ENCODE assay signal across 8 mouse cellular contexts in the genomic region with DNA sequence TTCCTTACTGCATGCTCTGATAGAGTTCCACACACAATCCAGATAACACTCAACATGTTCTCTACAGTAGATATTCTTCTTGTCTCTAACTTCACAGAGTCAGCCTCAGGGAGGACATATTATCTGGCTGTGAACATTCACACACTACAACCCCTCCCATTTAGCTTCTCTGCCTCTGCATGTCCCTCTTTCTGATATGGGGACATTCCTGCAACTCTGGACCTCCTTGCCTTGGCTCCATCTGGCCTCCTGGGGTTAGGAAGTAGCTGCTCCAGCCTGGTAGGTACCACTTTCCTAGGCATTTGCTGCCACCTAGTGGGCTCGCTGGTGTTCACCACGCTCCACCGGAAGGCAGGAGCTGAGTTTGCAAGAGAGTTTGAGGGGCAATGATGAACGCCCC. TPM values are rescaled to one million over a fixed set of nuclear protein-coding genes. Genes with fewer than 3 reads are reported as not detected.
A peak's percentile ranks its signal among the peaks of the same experiment; 100 is the strongest.
DNase-seq lines count a peak whose midpoint lies in the region; ATAC-seq and TF ChIP-seq lines count a peak whose summit lies in the region.

No protein-coding gene starts in this region.

- H3K9me3 ChIP-seq in heart, embryonic 12.5 days (replicated peaks): no peaks in the 10 kb centered on the region
- H3K9me3 ChIP-seq in kidney, embryonic 15.5 days (replicated peaks): no peaks in the 10 kb centered on the region
- H3K9me3 ChIP-seq in liver, embryonic 14.5 days (ENCODE audit: control insufficient read depth, low read length): no peaks in the 10 kb centered on the region
- H3K9me3 ChIP-seq in neural tube, embryonic 13.5 days: no peaks in the 10 kb centered on the region

- H3K4me3 ChIP-seq in bone marrow, adult 2 months (replicated peaks; ENCODE audit: control insufficient read depth, low read depth, low read length): no peak overlapping the region
- no peak overlapping the region for H3K4me3 ChIP-seq in embryonic fibroblast, embryonic 13.5 days (ENCODE audit: insufficient read depth, low read length)
- no peak overlapping the region for H3K4me3 ChIP-seq in heart, embryonic 12.5 days
- H3K4me3 ChIP-seq in kidney, embryonic 15.5 days (replicated peaks): no peak overlapping the region
- no peak overlapping the region for H3K4me3 ChIP-seq in liver, embryonic 14.5 days (ENCODE audit: insufficient read depth in 1 of 2, low read depth in 2 of 2, low read length in 2 of 2)
- no peak overlapping the region for H3K4me3 ChIP-seq in neural tube, embryonic 13.5 days

- H3K27ac ChIP-seq in bone marrow, adult 2 months (ENCODE audit: control insufficient read depth, insufficient read depth, low read depth, low read length, poor library complexity): no peak overlapping the region
- no peak overlapping the region for H3K27ac ChIP-seq in embryonic fibroblast, embryonic 13.5 days (ENCODE audit: insufficient read depth, low read length)
- H3K27ac ChIP-seq in heart, embryonic 12.5 days (ENCODE audit: poor library complexity, severe bottlenecking): no peak overlapping the region
- H3K27ac ChIP-seq in kidney, embryonic 15.5 days: no peak overlapping the region
- H3K27ac ChIP-seq in liver, embryonic 14.5 days: peak overlapping the region; percentile 28
- H3K27ac ChIP-seq in neural tube, embryonic 13.5 days (replicated peaks): no peak overlapping the region

- no peak for TF ChIP-seq POLR2A in bone marrow, adult 2 months (IDR thresholded peaks at IDR 0.05; ENCODE audit: borderline replicate concordance, control insufficient read depth, low read depth, low read length)
- no peak for TF ChIP-seq POLR2A in embryonic fibroblast, embryonic 13.5 days (IDR thresholded peaks at IDR 0.05; ENCODE audit: low read depth, low read length)

- WGBS in bone marrow, adult 2 months: 1% methylated on average over 4 of the region's 4 CpGs
- WGBS in heart, embryonic 12.5 days: 2% methylated on average over 4 of the region's 4 CpGs
- WGBS in kidney, embryonic 15.5 days: 2% methylated on average over 4 of the region's 4 CpGs
- under 1% methylated on average over 4 of the region's 4 CpGs for WGBS in liver, embryonic 14.5 days (ENCODE audit: insufficient replicate concordance)
- WGBS in neural tube, embryonic 13.5 days: 1% methylated on average over 4 of the region's 4 CpGs

- DNase-seq in CD4-positive, CD25-positive, alpha-beta regulatory T cell, adult 2 months (ENCODE audit: low read depth, low spot score): peak; percentile 91
- DNase-seq in liver, embryonic 14.5 days (ENCODE audit: low read depth in 3 of 3, low spot score in 3 of 3): peak; percentile 73 to 86 (median 73)
- DNase-seq in testis, postnatal 10 days (ENCODE audit: low spot score): peak; percentile 90

- peak; percentile 97 for TF ChIP-seq CTCF in bone marrow, adult 2 months (IDR thresholded peaks at IDR 0.05; ENCODE audit: control insufficient read depth, insufficient read depth, low read length)
- TF ChIP-seq CTCF in embryonic fibroblast, embryonic 13.5 days (IDR thresholded peaks at IDR 0.05; ENCODE audit: borderline replicate concordance, insufficient read depth, low read length): peak; percentile 97
- TF ChIP-seq CTCF in liver, embryonic 14.5 days (IDR thresholded peaks at IDR 0.05; ENCODE audit: low read depth): peak; percentile 97

- H3K4me1 ChIP-seq in bone marrow, adult 2 months (ENCODE audit: control insufficient read depth, insufficient read depth, low read length): no peaks in the 10 kb centered on the region; the same call in 1 of the 2 replicates
- H3K4me1 ChIP-seq in embryonic fibroblast, embryonic 13.5 days (ENCODE audit: control insufficient read depth, insufficient read depth, low read length): peaks cover 3% of the 10 kb centered on the region; the same call in 1 of the 2 replicates
- H3K4me1 ChIP-seq in heart, embryonic 12.5 days (replicated peaks): peaks cover 27% of the 10 kb centered on the region
- peaks cover 6% of the 10 kb centered on the region; the same call in 1 of the 2 replicates for H3K4me1 ChIP-seq in kidney, embryonic 15.5 days
- H3K4me1 ChIP-seq in liver, embryonic 14.5 days (replicated peaks; ENCODE audit: control insufficient read depth in 2 of 2, insufficient read depth in 2 of 2, low read length in 1 of 2): peaks cover 29 to 34% of the 10 kb centered on the region in 2 experiments
- H3K4me1 ChIP-seq in neural tube, embryonic 13.5 days (replicated peaks): peaks cover 27% of the 10 kb centered on the region

- H3K27me3 ChIP-seq in heart, embryonic 12.5 days (replicated peaks): no peaks in the 10 kb centered on the region
- no peaks in the 10 kb centered on the region for H3K27me3 ChIP-seq in kidney, embryonic 15.5 days
- H3K27me3 ChIP-seq in liver, embryonic 14.5 days (ENCODE audit: control insufficient read depth, insufficient read depth, low read length): no peaks in the 10 kb centered on the region
- H3K27me3 ChIP-seq in neural tube, embryonic 13.5 days: no peaks in the 10 kb centered on the region

- TF ChIP-seq EP300 in liver, embryonic 14.5 days (IDR thresholded peaks at IDR 0.05; ENCODE audit: low read depth): peak; percentile 82

- peak; percentile 76 for ATAC-seq in heart, embryonic 12.5 days (ENCODE audit: insufficient number of reproducible peaks, low FRiP score)
- peak; percentile 80 for ATAC-seq in kidney, embryonic 15.5 days (replicated peaks; ENCODE audit: low FRiP score)
- ATAC-seq in liver, embryonic 14.5 days (ENCODE audit: insufficient read depth): peak; percentile 87
- peak; percentile 42 for ATAC-seq in neural tube, embryonic 13.5 days (ENCODE audit: low read depth)

- no peak overlapping the region for H3K9ac ChIP-seq in heart, embryonic 12.5 days
- H3K9ac ChIP-seq in kidney, embryonic 15.5 days: no peak overlapping the region
- H3K9ac ChIP-seq in liver, embryonic 14.5 days (replicated peaks): no peak overlapping the region
- H3K9ac ChIP-seq in neural tube, embryonic 13.5 days: no peak overlapping the region

- H3K4me2 ChIP-seq in heart, embryonic 12.5 days: no peak overlapping the region
- H3K4me2 ChIP-seq in kidney, embryonic 15.5 days: no peak overlapping the region
- H3K4me2 ChIP-seq in liver, embryonic 14.5 days (ENCODE audit: low read depth): peak overlapping the region; percentile 31
- H3K4me2 ChIP-seq in neural tube, embryonic 13.5 days: no peak overlapping the region

- H3K36me3 ChIP-seq in heart, embryonic 12.5 days: peaks cover 9% of the 10 kb centered on the region
- H3K36me3 ChIP-seq in kidney, embryonic 15.5 days: peaks cover 15% of the 10 kb centered on the region
- peaks cover 6% of the 10 kb centered on the region for H3K36me3 ChIP-seq in liver, embryonic 14.5 days (replicated peaks; ENCODE audit: control insufficient read depth, insufficient read depth, low read depth)
- peaks cover 12% of the 10 kb centered on the region for H3K36me3 ChIP-seq in neural tube, embryonic 13.5 days

RNA-seq across cellular contexts. Expression of a gene that starts 14.5 kb away (rescaled TPM):
- polyA plus RNA-seq in bone marrow, adult 2 months (2011; ENCODE audit: insufficient read depth, insufficient read length, low replicate concordance, missing spikeins): 200 and 252 TPM in 2 replicates
- 306 and 356 TPM in 2 replicates for polyA plus RNA-seq in embryonic fibroblast, embryonic 13.5 days (2011; ENCODE audit: insufficient read length, low read depth, missing spikeins)
- polyA plus RNA-seq in heart, embryonic 12.5 days (2016; fragmentation: Nextera tagmentation; extraction: Ambion mirVana): 481 and 488 TPM in 2 replicates
- 362 and 374 TPM in 2 replicates for polyA plus RNA-seq in kidney, embryonic 15.5 days (2015; fragmentation: Nextera tagmentation; extraction: Ambion mirVana)
- 102 and 132 TPM in 2 replicates for polyA plus RNA-seq in liver, embryonic 14.5 days (2012; rRNA removed)
- 183 and 201 TPM in 2 replicates for polyA plus RNA-seq in liver, embryonic 14.5 days (2014; fragmentation: Nextera tagmentation; extraction: Ambion mirVana)
- polyA plus RNA-seq in neural tube, embryonic 13.5 days (2015; fragmentation: Nextera tagmentation; extraction: Ambion mirVana): 732 and 779 TPM in 2 replicates
